Mouse (Mus musculus) forebrain, postnatal 0 days (tissue): ENCODE data around the gene Siva1. TPM values are rescaled to one million over a fixed set of nuclear protein-coding genes. Genes with fewer than 3 reads are reported as not detected.
A peak's percentile ranks its signal among the peaks of the same experiment; 100 is the strongest.

ENCODE experiments used
- ATAC-seq: fragments of 200-750 bp; cut with Nextera tagmentation; 2 replicates; pipeline ENCODE4 v1.8.0; 2017; ENCODE audit warnings: mild to moderate bottlenecking, moderate library complexity
- DNase-seq: peaks from one replicate; pipeline ENCODE4 v3.0.0-alpha.2; 2015
- H3K27ac ChIP-seq: fragments of 300-500 bp; sonication (generic); 2 replicates; pipeline ENCODE4 v1.5.1; 2014; ENCODE audit warnings: low read depth, mild to moderate bottlenecking, antibody characterized with exemption, low read length, moderate library complexity, mixed read lengths
- H3K27me3 ChIP-seq: fragments of 300-500 bp; sonication (generic); 2 replicates; pipeline ENCODE4 v1.6.1; 2014; ENCODE audit warnings: mild to moderate bottlenecking, low read length, mixed read lengths; ENCODE audit not compliant: insufficient read depth
- H3K36me3 ChIP-seq: fragments of 300-500 bp; sonication (generic); 2 replicates; pipeline ENCODE4 v1.6.1; 2014; ENCODE audit warnings: mild to moderate bottlenecking, moderate library complexity; ENCODE audit not compliant: insufficient read depth
- H3K4me1 ChIP-seq: fragments of 300-500 bp; sonication (generic); 2 replicates; pipeline ENCODE4 v1.6.1; 2014; ENCODE audit warnings: antibody characterized with exemption; ENCODE audit not compliant: insufficient read depth
- H3K4me2 ChIP-seq: fragments of 300-500 bp; sonication (generic); 2 replicates; pipeline ENCODE4 v1.6.1; 2014; ENCODE audit warnings: low read depth, mild to moderate bottlenecking, moderate library complexity
- H3K4me3 ChIP-seq: fragments of 300-500 bp; sonication (generic); 2 replicates; pipeline ENCODE4 v1.5.1; 2014; ENCODE audit warnings: low read depth, low read length, mixed read lengths
- H3K9ac ChIP-seq: fragments of 300-500 bp; sonication (generic); 2 replicates; pipeline ENCODE4 v1.6.1; 2014; ENCODE audit warnings: mild to moderate bottlenecking
- H3K9me3 ChIP-seq: fragments of 300-500 bp; sonication (generic); 2 replicates; pipeline ENCODE4 v1.6.1; 2016; ENCODE audit warnings: low read length
- CTCF ChIP-seq: sonication (generic); IDR thresholded peaks from 2 replicates; pipeline ENCODE4 v1.5.1; 2016; ENCODE audit warnings: antibody characterized with exemption, control low read depth, low read depth
- WGBS: fragments of 180-500 bp; shearing (Covaris S2); extraction: QIAGEN DNeasy Blood & Tissue Kit; methylation state at CpG from one replicate; pipeline ENCODE4 v1.1.7; 2014; 5-methylcytosine and 5-hydroxymethylcytosine counted together
- polyA plus RNA-seq: library from polyadenylated mRNA; unstranded; fragments of >200 nt; fragmentation: Nextera tagmentation; extraction: Ambion mirVana; gene quantifications from 2 replicates; pipeline ENCODE4 v1.2.1, GENCODE M21; 2015
- total RNA-seq: library from RNA; depleted of rRNA; stranded (reverse); fragments of >200 nt; gene quantifications from 2 replicates; pipeline ENCODE4 v1.2.3, GENCODE M21; 2014

The Siva1 gene
- total and polyA plus RNA-seq, 2 experiments from 2014 or later = 28.0 to 50.5 TPM

- DNase-seq (no peak), ATAC-seq (no peak)
- Histone ChIP-seq H3K4me2 (no peak overlapping the region), H3K9ac (no peak overlapping the region), H3K4me3 (no peak overlapping the region), H3K9me3 (no peaks in the 10 kb centered on the region), H3K27ac (no peak overlapping the region), H3K36me3 (0 out of 2 replicates have a peak, but pooled peaks cover 5% of the 10 kb centered on the region), H3K27me3 (no peaks in the 10 kb centered on the region), H3K4me1 (peaks cover 2% of the 10 kb centered on the region; the same call in 1 of the 2 replicates)
- 84% methylated on average over 30 of the region's 30 CpGs for WGBS
- no peak for TF ChIP-seq CTCF
Observed at GRCm38 (mm10) chr12:112599942-112600611, 44.4 kb upstream of the Siva1 start.

DNA sequence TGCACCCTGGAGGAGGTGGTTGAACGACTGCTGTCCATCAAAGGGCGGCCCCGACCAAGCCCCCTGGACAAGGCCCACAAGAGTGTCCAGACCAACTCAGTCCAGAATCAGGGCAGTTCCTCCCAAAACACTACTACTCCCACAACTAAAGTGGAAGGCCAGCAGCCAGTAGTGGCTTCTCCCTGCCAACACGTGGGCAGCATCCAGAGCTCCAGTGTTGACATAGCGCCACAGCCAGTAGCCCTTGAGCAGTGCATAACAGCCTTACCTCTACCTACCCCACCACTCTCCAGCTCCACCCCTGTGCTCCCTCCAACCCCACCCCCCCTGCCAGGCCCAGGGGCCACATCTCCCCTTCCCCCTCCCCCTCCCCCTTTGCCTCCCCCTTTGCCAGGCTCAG is 40.5 kb upstream of the Siva1 start:
- Histone ChIP-seq H3K36me3 (peaks cover 5% of the 10 kb centered on the region; the same call in 1 of the 2 replicates), H3K4me3 (no peak overlapping the region), H3K9me3 (no peaks in the 10 kb centered on the region), H3K27ac (no peak overlapping the region), H3K9ac (no peak overlapping the region), H3K27me3 (no peaks in the 10 kb centered on the region), H3K4me2 (no peak overlapping the region), H3K4me1 (no peaks in the 10 kb centered on the region)
- TF ChIP-seq CTCF = no peak
- no peak for ATAC-seq
- whole genome bisulfite sequencing = 84% methylated on average over 5 of the region's 5 CpGs
- no peak for DNase-seq

DNA sequence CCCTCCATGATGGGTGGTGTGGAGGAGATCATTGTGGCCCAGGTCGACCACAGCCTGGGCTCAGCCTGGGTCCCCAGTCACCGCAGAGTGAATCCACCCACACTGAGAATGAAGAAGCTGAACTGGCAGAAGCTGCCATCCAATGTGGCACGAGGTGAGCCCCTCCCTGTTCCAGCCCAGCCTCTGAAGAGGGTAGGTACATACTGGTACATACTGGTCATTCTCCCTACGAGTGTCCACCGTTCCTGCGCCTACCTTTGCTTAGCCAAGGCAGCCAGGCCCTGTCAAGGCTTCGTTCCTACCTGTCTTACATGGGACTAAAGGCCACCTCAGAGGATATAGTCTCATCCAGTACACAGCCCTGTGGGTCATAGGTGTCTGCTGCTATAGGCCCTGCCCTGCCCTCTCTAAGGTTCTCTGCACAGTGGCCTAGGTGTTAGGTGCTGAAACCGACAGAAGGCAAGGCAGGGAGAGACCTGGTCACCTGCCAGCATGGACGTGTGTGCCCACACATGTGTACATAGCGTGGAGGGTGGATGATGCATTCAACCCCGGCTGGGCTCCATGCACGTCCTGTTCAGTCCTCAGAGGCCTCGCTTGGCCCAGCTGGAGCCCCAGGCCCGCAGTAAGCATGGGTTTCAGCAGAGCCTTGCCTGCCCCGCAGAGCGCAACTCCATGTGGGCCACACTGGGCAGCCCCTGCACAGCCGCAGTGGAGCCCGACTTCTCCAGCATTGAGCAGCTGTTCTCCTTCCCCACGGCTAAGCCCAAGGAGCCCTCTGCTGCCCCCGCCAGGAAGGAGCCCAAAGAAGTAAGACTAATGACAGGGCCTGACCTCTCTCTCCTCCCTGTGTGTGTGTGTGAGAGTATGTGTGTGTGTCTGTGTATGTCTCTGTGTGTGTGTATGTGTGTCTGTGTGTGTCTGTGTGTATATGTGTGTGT is 39.5 kb upstream of the Siva1 start:
- Histone ChIP-seq H3K36me3 (peaks cover 5% of the 10 kb centered on the region; the same call in 1 of the 2 replicates), H3K27me3 (no peaks in the 10 kb centered on the region), H3K4me1 (no peaks in the 10 kb centered on the region), H3K4me3 (no peak overlapping the region), H3K27ac (no peak overlapping the region), H3K9me3 (no peaks in the 10 kb centered on the region), H3K4me2 (no peak overlapping the region), H3K9ac (no peak overlapping the region)
- whole genome bisulfite sequencing = 67% methylated on average over 20 of the region's 20 CpGs
- TF ChIP-seq CTCF = peak; percentile 55
- ATAC-seq (peak; percentile 77), DNase-seq (no peak)

GRCm38 (mm10) chr12:112605766-112606165 is 38.7 kb upstream of the Siva1 start:
- no peaks in the 10 kb centered on the region for H3K9me3 ChIP-seq
- peak; percentile 89 for ATAC-seq

GRCm38 (mm10) chr12:112606998-112607397 is 37.5 kb upstream of the Siva1 start:
- Histone ChIP-seq H3K36me3 (no peaks in the 10 kb centered on the region; the same call in 1 of the 2 replicates), H3K4me1 (no peaks in the 10 kb centered on the region), H3K27ac (no peak overlapping the region), H3K9ac (no peak overlapping the region), H3K27me3 (no peaks in the 10 kb centered on the region), H3K9me3 (no peaks in the 10 kb centered on the region), H3K4me3 (no peak overlapping the region), H3K4me2 (no peak overlapping the region)
- ATAC-seq (no peak), DNase-seq (no peak)
- no peak for TF ChIP-seq CTCF
- WGBS = 79% methylated on average over 6 of the region's 6 CpGs

More at GRCm38 (mm10) chr12:112605766-112606165, 38.7 kb upstream of the Siva1 start:
- 44% methylated on average over 6 of the region's 6 CpGs for WGBS
- H3K4me2 ChIP-seq = no peak overlapping the region
- peak; percentile 88 for TF ChIP-seq CTCF
- H3K27ac ChIP-seq = no peak overlapping the region
- no peak overlapping the region for H3K4me3 ChIP-seq
- peaks cover 5% of the 10 kb centered on the region; the same call in 1 of the 2 replicates for H3K36me3 ChIP-seq
- no peaks in the 10 kb centered on the region for H3K27me3 ChIP-seq
- peak; percentile 73 for DNase-seq
- H3K4me1 ChIP-seq = no peaks in the 10 kb centered on the region
- no peak overlapping the region for H3K9ac ChIP-seq

DNA sequence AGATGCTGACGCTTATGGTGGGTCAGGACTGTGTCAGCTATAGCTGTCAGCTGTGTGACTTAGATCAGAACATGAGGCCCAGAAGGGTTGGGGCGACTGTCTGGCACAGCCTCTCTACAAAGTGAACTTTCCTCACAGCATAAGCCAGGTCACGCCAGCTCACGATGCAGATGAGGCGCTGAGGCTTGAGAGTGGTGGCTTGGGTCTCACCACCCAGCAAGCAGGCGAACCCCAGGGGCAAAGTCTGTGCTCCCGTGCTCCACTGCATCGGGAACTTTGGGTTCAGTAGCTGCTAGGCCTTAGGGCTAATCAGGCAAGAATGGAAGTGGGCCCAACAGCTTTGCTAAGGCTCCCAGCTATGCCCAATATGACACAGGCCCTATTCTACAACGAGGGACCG is 35.4 kb upstream of the Siva1 start:
- no peak overlapping the region for H3K27ac ChIP-seq
- no peak for TF ChIP-seq CTCF
- no peaks in the 10 kb centered on the region for H3K9me3 ChIP-seq
- H3K4me2 ChIP-seq = no peak overlapping the region
- no peak overlapping the region for H3K9ac ChIP-seq
- DNase-seq (no peak), ATAC-seq (no peak)
- no peaks in the 10 kb centered on the region for H3K27me3 ChIP-seq
- no peak overlapping the region for H3K4me3 ChIP-seq
- 90% methylated on average over 10 of the region's 10 CpGs for WGBS
- H3K4me1 ChIP-seq = no peaks in the 10 kb centered on the region
- no peaks in the 10 kb centered on the region; the same call in 1 of the 2 replicates for H3K36me3 ChIP-seq
